Mouse (Mus musculus) splenic B cell, adult 2 months (primary cell): ENCODE measurements around the gene Gpr34.

Source experiments
- DNase-seq: peaks from one replicate; pipeline ENCODE4 v3.0.0-alpha.2; 2011; ENCODE audit warnings: low read depth, low spot score
- H3K27me3 ChIP-seq: 2 replicates; pipeline ENCODE4 v1.6.1; 2012; ENCODE audit warnings: mild to moderate bottlenecking, low read length, moderate library complexity, mixed read lengths; ENCODE audit not compliant: control insufficient read depth, poor library complexity, insufficient read depth, severe bottlenecking
- H3K36me3 ChIP-seq: 2 replicates; pipeline ENCODE4 v1.6.1; 2012; ENCODE audit warnings: mild to moderate bottlenecking, low read length, moderate library complexity, mixed read lengths; ENCODE audit not compliant: control insufficient read depth, poor library complexity, insufficient read depth, severe bottlenecking

Gpr34 gene

DNA sequence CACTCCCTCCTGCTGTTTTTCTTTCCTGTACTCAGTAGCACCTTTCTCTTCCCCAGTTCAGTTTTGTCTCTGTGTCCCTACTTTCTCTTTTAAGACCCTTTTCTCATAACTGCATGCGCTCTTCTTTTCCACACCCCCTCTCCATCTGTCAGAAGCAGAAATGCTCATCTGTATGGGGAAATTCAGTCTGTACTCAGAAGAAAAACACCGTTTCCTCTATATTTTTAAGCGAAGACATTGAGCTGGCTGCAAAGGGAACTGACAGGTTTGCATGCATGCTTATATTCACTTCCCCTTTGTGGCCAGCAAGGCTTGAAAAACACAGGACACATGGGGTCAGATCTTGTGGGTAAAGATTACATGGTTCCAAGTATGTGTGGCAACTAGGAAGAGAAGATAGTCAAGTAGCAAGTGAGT lies 23.1 kb downstream of the Gpr34 start:
- Histone ChIP-seq H3K36me3 (no peaks in the 10 kb centered on the region), H3K27me3 (no peaks in the 10 kb centered on the region)
- DNase-seq: peak; percentile 78

DNA sequence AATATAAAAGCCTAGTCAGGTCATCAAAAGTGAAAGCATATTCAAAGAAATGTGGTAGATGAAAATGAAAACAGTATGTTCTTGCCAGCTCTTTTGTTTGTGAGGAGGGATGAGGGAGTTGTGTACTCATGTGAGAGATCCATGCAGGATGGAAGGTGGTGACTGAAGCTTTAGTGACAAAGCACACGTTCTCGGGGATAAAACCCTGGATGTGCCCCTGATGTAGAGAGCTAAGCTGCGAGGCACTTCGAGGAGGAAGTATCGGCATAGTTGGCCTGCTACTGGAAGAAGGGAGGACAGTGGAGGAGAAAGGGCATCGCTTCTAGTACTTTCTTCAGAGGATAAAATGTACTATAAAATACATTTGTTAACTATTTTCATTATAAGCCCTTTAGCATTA lies 24.0 kb downstream of the Gpr34 start:
- peak; percentile 19 for DNase-seq
- no peaks in the 10 kb centered on the region for H3K36me3 ChIP-seq
- no peaks in the 10 kb centered on the region for H3K27me3 ChIP-seq

DNA sequence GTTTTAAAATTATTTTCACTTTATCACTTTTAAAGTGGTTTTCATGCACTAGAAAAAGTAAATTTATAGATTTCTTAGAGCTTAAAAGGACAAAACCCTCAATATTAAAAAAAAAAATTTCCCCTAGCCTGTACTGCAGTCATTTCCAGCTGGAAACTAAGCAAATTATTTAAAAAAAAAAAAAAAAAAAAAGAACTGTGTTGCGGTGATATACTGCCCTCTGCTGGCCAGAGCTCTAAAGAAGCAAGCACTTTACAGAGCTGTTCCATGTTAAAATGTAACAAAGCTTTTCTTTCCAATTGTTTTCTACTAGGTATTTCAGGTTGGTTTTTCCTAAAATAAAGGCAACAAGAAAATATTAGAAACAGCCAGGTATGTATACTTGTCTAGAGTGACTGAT lies 24.8 kb downstream of the Gpr34 start:
- Histone ChIP-seq H3K36me3 (no peaks in the 10 kb centered on the region), H3K27me3 (no peaks in the 10 kb centered on the region)
- peak; percentile 81 for DNase-seq

DNA sequence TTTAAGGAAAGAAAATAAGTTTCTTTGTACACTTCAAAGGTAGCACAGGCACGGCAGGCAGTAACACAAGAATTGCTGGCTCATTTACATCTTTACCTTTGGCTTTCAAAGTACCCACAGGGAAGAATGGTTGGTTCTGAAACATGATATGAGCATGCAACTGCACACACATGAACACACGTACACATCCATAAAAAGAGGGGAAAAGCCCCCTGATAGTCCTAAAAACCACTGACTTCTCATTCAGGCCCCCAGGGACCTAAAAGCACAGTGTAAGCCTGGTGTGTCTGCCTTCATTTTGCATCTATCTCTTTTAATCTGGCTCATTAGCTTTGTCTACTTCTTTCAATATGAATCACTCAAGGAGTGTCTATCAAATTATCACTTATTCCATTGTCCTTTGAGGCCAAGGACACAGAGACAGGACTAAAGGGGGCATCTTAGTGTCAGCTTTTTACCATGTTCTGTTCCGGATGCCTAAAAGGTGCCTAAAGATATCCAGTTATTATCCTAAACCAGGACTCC lies 26.8 kb downstream of the Gpr34 start:
- no peaks in the 10 kb centered on the region for H3K27me3 ChIP-seq
- no peak for DNase-seq
- no peaks in the 10 kb centered on the region for H3K36me3 ChIP-seq

DNA sequence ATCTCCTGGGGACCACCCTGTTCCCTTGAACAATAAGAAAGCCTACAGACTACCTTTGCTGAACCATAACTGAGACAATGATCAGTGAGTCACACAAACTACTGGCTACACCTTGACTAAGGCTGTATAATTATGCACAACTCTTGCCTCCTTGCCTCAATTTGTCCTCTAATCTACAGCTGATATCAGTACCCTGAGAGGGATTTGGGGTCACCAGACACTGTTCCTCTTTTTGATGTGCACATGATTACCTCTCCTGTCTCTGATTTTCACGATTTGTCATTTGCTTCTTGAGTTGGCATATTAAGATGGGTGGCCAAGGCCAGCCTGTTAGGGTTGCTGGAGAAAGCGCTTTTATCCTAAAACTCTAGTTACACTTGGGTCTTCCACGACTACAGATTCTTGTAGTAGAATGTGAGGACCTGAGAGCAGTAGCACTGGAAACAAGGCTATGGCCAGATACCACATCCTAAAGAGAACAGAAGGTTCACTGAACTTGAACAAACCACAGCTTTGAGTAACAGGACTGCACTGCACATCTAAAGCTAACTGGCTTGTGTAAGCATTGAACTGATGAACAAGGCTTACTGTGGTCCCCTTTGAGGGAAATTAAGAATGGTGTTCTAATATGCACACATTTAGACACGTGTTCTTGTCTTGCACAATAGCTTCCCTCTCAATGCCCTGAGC lies 27.5 kb downstream of the Gpr34 start:
- Histone ChIP-seq H3K36me3 (no peaks in the 10 kb centered on the region), H3K27me3 (no peaks in the 10 kb centered on the region)
- peak; percentile 61 for DNase-seq

- Histone ChIP-seq H3K27me3 (no peaks in the 10 kb centered on the region), H3K36me3 (no peaks in the 10 kb centered on the region)
- no peak for DNase-seq
Measured at GRCm38 (mm10) chrX:13661063-13661462, 29.2 kb downstream of the Gpr34 start, which contains the start of gene Gpr82. Gpr82 (plus strand) TSS chrX:13661363.

- DNase-seq: no peak
- no peaks in the 10 kb centered on the region for H3K27me3 ChIP-seq
- no peaks in the 10 kb centered on the region for H3K36me3 ChIP-seq
Measured at GRCm38 (mm10) chrX:13668867-13669266, 37.0 kb downstream of the Gpr34 start.

DNA sequence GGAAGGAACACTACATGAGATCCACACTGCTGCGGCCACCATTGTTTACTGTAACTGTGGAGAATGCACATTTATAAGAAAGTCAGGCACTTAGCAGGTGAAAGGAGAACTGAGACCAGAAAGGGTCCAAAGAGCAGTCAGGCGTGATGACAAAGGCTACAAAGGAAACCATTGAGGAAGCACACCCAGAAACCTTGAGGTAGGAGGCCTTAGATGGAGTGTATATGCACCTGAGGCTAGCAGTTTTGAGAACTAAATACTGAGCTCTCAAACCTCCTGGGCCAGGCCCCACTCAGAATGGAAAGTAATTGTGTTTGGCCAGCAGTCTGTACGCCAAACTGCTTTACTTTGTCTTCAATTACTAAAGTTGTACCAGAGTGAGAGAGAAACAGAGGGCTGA lies 38.5 kb downstream of the Gpr34 start:
- Histone ChIP-seq H3K36me3 (no peaks in the 10 kb centered on the region), H3K27me3 (no peaks in the 10 kb centered on the region)
- peak; percentile 82 for DNase-seq

GRCm38 (mm10) chrX:13673001-13673400 lies 41.1 kb downstream of the Gpr34 start:
- no peaks in the 10 kb centered on the region for H3K27me3 ChIP-seq

DNA sequence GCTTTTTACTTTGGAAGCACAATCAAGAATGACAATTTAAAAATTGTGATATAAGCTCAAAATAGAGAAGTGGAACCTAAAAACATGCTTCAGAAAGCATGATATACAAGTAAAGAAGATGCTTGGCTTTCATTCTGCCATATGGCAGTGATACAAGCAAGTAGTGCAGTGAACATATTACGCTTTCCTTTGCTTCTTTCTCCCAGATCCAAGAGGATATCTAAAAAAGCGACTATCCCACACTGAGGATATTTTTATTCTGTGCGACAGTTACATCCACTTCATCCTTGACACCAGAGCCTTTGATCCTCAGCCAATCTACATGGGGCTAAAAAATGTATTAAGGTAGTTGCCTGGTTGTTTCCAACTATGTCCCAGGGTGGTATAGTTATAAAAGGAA lies 49.9 kb downstream of the Gpr34 start:
- no peaks in the 10 kb centered on the region for H3K27me3 ChIP-seq
- no peak for DNase-seq
- H3K36me3 ChIP-seq: no peaks in the 10 kb centered on the region

More at GRCm38 (mm10) chrX:13673001-13673400, 41.1 kb downstream of the Gpr34 start:
- DNase-seq: peak; percentile 16
- no peaks in the 10 kb centered on the region for H3K36me3 ChIP-seq

GRCm38 (mm10) chrX:13686589-13686988 lies 54.7 kb downstream of the Gpr34 start:
- Histone ChIP-seq H3K36me3 (no peaks in the 10 kb centered on the region), H3K27me3 (no peaks in the 10 kb centered on the region)
- DNase-seq: no peak

DNA sequence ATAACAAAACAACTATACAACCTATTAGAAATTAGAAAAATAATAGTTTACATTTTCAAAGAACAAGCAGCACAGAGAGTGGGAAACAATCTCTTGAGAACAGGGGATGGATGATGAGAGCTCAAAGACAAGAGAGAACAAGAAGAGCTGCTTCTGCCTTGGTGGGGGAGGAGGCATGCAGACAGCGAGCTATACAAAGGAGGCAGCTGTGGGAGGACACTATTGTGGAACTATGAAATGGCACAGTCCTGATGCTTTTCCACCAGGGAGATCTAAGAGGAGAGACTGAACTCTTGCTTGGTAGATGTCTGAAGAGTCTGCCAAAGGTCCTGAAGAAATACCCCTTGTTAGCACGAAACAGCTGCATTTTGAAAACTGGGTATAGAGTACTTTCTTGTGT lies 56.5 kb downstream of the Gpr34 start:
- DNase-seq: no peak
- no peaks in the 10 kb centered on the region for H3K27me3 ChIP-seq
- H3K36me3 ChIP-seq: no peaks in the 10 kb centered on the region
